ENCODE assay signal across 12 mouse cellular contexts in genomic region chr14:54996793-54997192, GRCm38 (mm10). TPM values are rescaled to one million over a fixed set of nuclear protein-coding genes. Genes with fewer than 3 reads are reported as not detected.
DNase-seq lines count a peak whose midpoint lies in the region; ATAC-seq and TF ChIP-seq lines count a peak whose summit lies in the region.
"Had no signal": no experiment of that assay in that cellular context is flagged by ENCODE, and none has a peak within 500 bp of the region (broad histone marks: within the 10 kb centered on the region; RNA-seq: fewer than 3 reads in every experiment).

No protein-coding gene starts in this region.

- no peaks in the 10 kb centered on the region for H3K79me2 ChIP-seq in heart, adult 2 months (replicated peaks; ENCODE audit: control insufficient read depth, insufficient read depth, low read length)

- WGBS in heart, adult 2 months, result 45% methylated on average over 9 of the region's 9 CpGs
- 47% methylated on average over 9 of the region's 9 CpGs for WGBS in embryonic facial prominence, embryonic 11.5 days
- WGBS in heart, embryonic 13.5 days, result 24% methylated on average over 9 of the region's 9 CpGs
- 45% methylated on average over 9 of the region's 9 CpGs for WGBS in midbrain, embryonic 10.5 days

- H3K9ac ChIP-seq in heart, adult 2 months (ENCODE audit: low read depth, low read length), result 0 out of 2 replicates have a peak overlapping the region, but pooled peaks have one; percentile 30
- H3K9ac ChIP-seq in embryonic facial prominence, embryonic 11.5 days (replicated peaks; ENCODE audit: low read length), result no peak overlapping the region
- peak overlapping the region; percentile 96 for H3K9ac ChIP-seq in heart, embryonic 13.5 days

- H3K4me3 ChIP-seq in heart, adult 2 months, result no peak overlapping the region
- H3K4me3 ChIP-seq in embryonic facial prominence, embryonic 11.5 days (ENCODE audit: low read depth, low read length), result no peak overlapping the region
- H3K4me3 ChIP-seq in heart, embryonic 13.5 days, result peak overlapping the region; percentile 64
- H3K4me3 ChIP-seq in midbrain, embryonic 10.5 days, result no peak overlapping the region

- intact Hi-C loops in heart, adult 2 months (cut with DNase I), result no loop called here
- intact Hi-C loops in heart, postnatal 36 days (cut with DNase I), result no loop called here

- no peaks in the 10 kb centered on the region for H3K27me3 ChIP-seq in heart, adult 2 months (ENCODE audit: control insufficient read depth, insufficient read depth, low read length)
- H3K27me3 ChIP-seq in embryonic facial prominence, embryonic 11.5 days (ENCODE audit: control insufficient read depth, insufficient read depth, low read length), result no peaks in the 10 kb centered on the region
- H3K27me3 ChIP-seq in heart, embryonic 13.5 days (replicated peaks), result peaks cover 49% of the 10 kb centered on the region
- H3K27me3 ChIP-seq in midbrain, embryonic 10.5 days (ENCODE audit: low read depth, poor library complexity, severe bottlenecking), result peaks cover 21% of the 10 kb centered on the region

- no peaks in the 10 kb centered on the region for H3K9me3 ChIP-seq in embryonic facial prominence, embryonic 11.5 days (replicated peaks; ENCODE audit: control insufficient read depth, low read length)
- peaks cover 3% of the 10 kb centered on the region; the same call in 1 of the 2 replicates for H3K9me3 ChIP-seq in heart, embryonic 13.5 days
- peaks cover 3% of the 10 kb centered on the region; the same call in 1 of the 2 replicates for H3K9me3 ChIP-seq in midbrain, embryonic 10.5 days (replicated peaks)

- no peaks in the 10 kb centered on the region; the same call in 1 of the 2 replicates for H3K4me1 ChIP-seq in heart, adult 2 months (ENCODE audit: control insufficient read depth, insufficient read depth, low read length)
- peaks cover 3% of the 10 kb centered on the region for H3K4me1 ChIP-seq in embryonic facial prominence, embryonic 11.5 days (ENCODE audit: control insufficient read depth, insufficient read depth, low read length)
- H3K4me1 ChIP-seq in heart, embryonic 13.5 days, result peaks cover 66% of the 10 kb centered on the region
- H3K4me1 ChIP-seq in midbrain, embryonic 10.5 days, result peaks cover 52% of the 10 kb centered on the region

- H3K36me3 ChIP-seq in heart, adult 2 months (ENCODE audit: control insufficient read depth, insufficient read depth, low read length), result no peaks in the 10 kb centered on the region
- no peaks in the 10 kb centered on the region for H3K36me3 ChIP-seq in embryonic facial prominence, embryonic 11.5 days (replicated peaks; ENCODE audit: control insufficient read depth, insufficient read depth, low read depth, low read length)
- H3K36me3 ChIP-seq in heart, embryonic 13.5 days, result peaks cover 16% of the 10 kb centered on the region
- no peaks in the 10 kb centered on the region for H3K36me3 ChIP-seq in midbrain, embryonic 10.5 days

- DNase-seq in heart, adult 2 months, result no peak
- no peak for DNase-seq in heart, postnatal 36 days
- DNase-seq in embryonic facial prominence, embryonic 11.5 days (ENCODE audit: low spot score), result peak; percentile 23
- peak; percentile 34 for DNase-seq in midbrain, embryonic 10.5 days (ENCODE audit: low spot score)
- DNase-seq: adrenal gland, postnatal 25 days; cerebellum, adult 8-10 months; lung, adult 2 months had no signal

- no peak for TF ChIP-seq CTCF in heart, adult 2 months (IDR thresholded peaks at IDR 0.05)

- TF ChIP-seq EP300 in heart, adult 2 months (IDR thresholded peaks at IDR 0.05; ENCODE audit: insufficient read depth, low read depth, low read length), result peak; percentile 87

- ATAC-seq in embryonic facial prominence, embryonic 11.5 days (replicated peaks; ENCODE audit: insufficient number of reproducible peaks, low FRiP score, low TSS enrichment, low read depth), result peak; percentile 25
- peak; percentile 53 for ATAC-seq in heart, embryonic 13.5 days (ENCODE audit: extremely low read depth, insufficient number of reproducible peaks, low FRiP score, low TSS enrichment)
- ATAC-seq in erythroblast, adult 5-6 weeks (replicated peaks; ENCODE audit: low FRiP score, poor library complexity, severe bottlenecking), result no peak
- ATAC-seq in megakaryocyte progenitor cell, adult 5-6 weeks (replicated peaks; ENCODE audit: poor library complexity), result no peak
- ATAC-seq in cerebellum, adult (ENCODE audit: insufficient number of reproducible peaks, low FRiP score, low TSS enrichment), result no peak

- TF ChIP-seq POLR2A in heart, adult 2 months (IDR thresholded peaks at IDR 0.05; ENCODE audit: insufficient read depth, low read depth, low read length), result peak; percentile 65

- H3K4me2 ChIP-seq in embryonic facial prominence, embryonic 11.5 days (ENCODE audit: low read depth, low read length), result no peak overlapping the region
- H3K4me2 ChIP-seq in heart, embryonic 13.5 days, result peak overlapping the region; percentile 67

- H3K27ac ChIP-seq in heart, adult 2 months, result peak overlapping the region; percentile 75
- H3K27ac ChIP-seq in embryonic facial prominence, embryonic 11.5 days (replicated peaks; ENCODE audit: low read depth, low read length), result peak overlapping the region; percentile 54
- peak overlapping the region; percentile 98 for H3K27ac ChIP-seq in heart, embryonic 13.5 days (replicated peaks)
- peak overlapping the region; percentile 91 for H3K27ac ChIP-seq in midbrain, embryonic 10.5 days (replicated peaks)

RNA-seq across cellular contexts. Expression of gene Myh7, which starts 2.4 kb away (rescaled TPM):
- 1,000 to 10,000 TPM; 1,935 to 2,240 TPM for total RNA-seq in heart, adult 2 months (2021)
- polyA plus RNA-seq in heart, adult 2 months (2012; rRNA removed), result 19.8 and 29.5 TPM in 2 replicates
- total RNA-seq in heart, postnatal 36 days (2021), result 1,000 to 10,000 TPM; 2,242 to 2,437 TPM
- polyA plus RNA-seq in embryonic facial prominence, embryonic 11.5 days (2014; fragmentation: Nextera tagmentation; extraction: Ambion mirVana), result 4.0 and 13.1 TPM in 2 replicates
- 3,662 and 3,747 TPM in 2 replicates for polyA plus RNA-seq in heart, embryonic 13.5 days (2015; fragmentation: Nextera tagmentation; extraction: Ambion mirVana)
- polyA plus RNA-seq in midbrain, embryonic 10.5 days (2016; fragmentation: Nextera tagmentation; extraction: Ambion mirVana), result 0.70 and 0.96 TPM in 2 replicates
- not detected in 2 replicates for total RNA-seq in erythroblast, adult 5-6 weeks (2015; ENCODE audit: low replicate concordance)
- not detected in 2 replicates for total RNA-seq in erythroblast, adult 5-6 weeks (2017; ENCODE audit: low replicate concordance)
- not detected in 2 replicates for total RNA-seq in megakaryocyte progenitor cell, adult 5-6 weeks (2015)
- total RNA-seq in megakaryocyte progenitor cell, adult 5-6 weeks (2017), result not detected in 2 replicates
- total RNA-seq: adrenal gland, postnatal 25 days had no signal

RNA-seq across cellular contexts. Expression of gene Ngdn, which starts 18.5 kb away (rescaled TPM):
- 10 to 100 TPM; 25.9 to 28.9 TPM for total RNA-seq in heart, adult 2 months (2021)
- 10.1 and 19.6 TPM in 2 replicates for polyA plus RNA-seq in heart, adult 2 months (2012; rRNA removed)
- 10 to 100 TPM; 25.6 to 29.3 TPM for total RNA-seq in heart, postnatal 36 days (2021)
- 92.8 and 97.7 TPM in 2 replicates for polyA plus RNA-seq in embryonic facial prominence, embryonic 11.5 days (2014; fragmentation: Nextera tagmentation; extraction: Ambion mirVana)
- 56.8 and 58.2 TPM in 2 replicates for polyA plus RNA-seq in heart, embryonic 13.5 days (2015; fragmentation: Nextera tagmentation; extraction: Ambion mirVana)
- 89.3 and 91.6 TPM in 2 replicates for polyA plus RNA-seq in midbrain, embryonic 10.5 days (2016; fragmentation: Nextera tagmentation; extraction: Ambion mirVana)
- total RNA-seq in erythroblast, adult 5-6 weeks (2015; ENCODE audit: low replicate concordance), result 16.3 and 20.6 TPM in 2 replicates
- total RNA-seq in erythroblast, adult 5-6 weeks (2017; ENCODE audit: low replicate concordance), result 6.0 and 11.4 TPM in 2 replicates
- 57.0 and 72.1 TPM in 2 replicates for total RNA-seq in megakaryocyte progenitor cell, adult 5-6 weeks (2015)
- 58.4 and 63.3 TPM in 2 replicates for total RNA-seq in megakaryocyte progenitor cell, adult 5-6 weeks (2017)

RNA-seq across cellular contexts. Expression of gene Gm17428, which starts 20.1 kb away (rescaled TPM):
- not detected for total RNA-seq in heart, adult 2 months (2021)
- polyA plus RNA-seq in heart, adult 2 months (2012; rRNA removed), result not detected in 2 replicates
- total RNA-seq in heart, postnatal 36 days (2021), result not detected
- not detected in 2 replicates for polyA plus RNA-seq in embryonic facial prominence, embryonic 11.5 days (2014; fragmentation: Nextera tagmentation; extraction: Ambion mirVana)
- polyA plus RNA-seq in heart, embryonic 13.5 days (2015; fragmentation: Nextera tagmentation; extraction: Ambion mirVana), result not detected in 2 replicates
- polyA plus RNA-seq in midbrain, embryonic 10.5 days (2016; fragmentation: Nextera tagmentation; extraction: Ambion mirVana), result not detected in 2 replicates
- not detected in 2 replicates for total RNA-seq in erythroblast, adult 5-6 weeks (2015; ENCODE audit: low replicate concordance)
- not detected in 2 replicates for total RNA-seq in erythroblast, adult 5-6 weeks (2017; ENCODE audit: low replicate concordance)
- total RNA-seq in megakaryocyte progenitor cell, adult 5-6 weeks (2015), result not detected in 2 replicates
- not detected in 2 replicates for total RNA-seq in megakaryocyte progenitor cell, adult 5-6 weeks (2017)
- total RNA-seq: adrenal gland, postnatal 25 days; layer of hippocampus, postnatal 25 days had no signal
- polyA plus RNA-seq: lung, adult 2 months had no signal

RNA-seq across cellular contexts. Expression of gene Myh6, which starts 30.1 kb away (rescaled TPM):
- total RNA-seq in heart, adult 2 months (2021), result over 10,000 TPM; 19,033 to 21,149 TPM
- polyA plus RNA-seq in heart, adult 2 months (2012; rRNA removed), result 6,249 and 7,266 TPM in 2 replicates
- total RNA-seq in heart, postnatal 36 days (2021), result over 10,000 TPM; 23,066 to 24,862 TPM
- polyA plus RNA-seq in embryonic facial prominence, embryonic 11.5 days (2014; fragmentation: Nextera tagmentation; extraction: Ambion mirVana), result 0.91 and 9.2 TPM in 2 replicates
- polyA plus RNA-seq in heart, embryonic 13.5 days (2015; fragmentation: Nextera tagmentation; extraction: Ambion mirVana), result 1,796 and 1,858 TPM in 2 replicates
- 0.40 and 0.68 TPM in 2 replicates for polyA plus RNA-seq in midbrain, embryonic 10.5 days (2016; fragmentation: Nextera tagmentation; extraction: Ambion mirVana)
- not detected in 2 replicates for total RNA-seq in erythroblast, adult 5-6 weeks (2015; ENCODE audit: low replicate concordance)
- total RNA-seq in erythroblast, adult 5-6 weeks (2017; ENCODE audit: low replicate concordance), result not detected in 2 replicates
- total RNA-seq in megakaryocyte progenitor cell, adult 5-6 weeks (2015), result not detected in 2 replicates
- not detected in 2 replicates for total RNA-seq in megakaryocyte progenitor cell, adult 5-6 weeks (2017)
- total RNA-seq: adrenal gland, postnatal 25 days had no signal

Comparison
In these comparisons a context has a peak if more than half of its experiments do, and no peak if none do; other contexts are left out.
1. DNase-seq: peak in embryonic facial prominence, embryonic 11.5 days (single experiment) and midbrain, embryonic 10.5 days (single experiment); none in heart, adult 2 months (0 of 2) and heart, postnatal 36 days (0 of 2).
2. ATAC-seq: peak in embryonic facial prominence, embryonic 11.5 days (single experiment) and heart, embryonic 13.5 days (single experiment); none in erythroblast, adult 5-6 weeks (single experiment), megakaryocyte progenitor cell, adult 5-6 weeks (single experiment) and cerebellum, adult (single experiment).
3. RNA of gene Myh7, which starts 2.4 kb away (total RNA-seq): 2,242 to 2,437 TPM in heart, postnatal 36 days and 1,935 to 2,240 TPM in heart, adult 2 months; not detected in erythroblast, adult 5-6 weeks and not detected in megakaryocyte progenitor cell, adult 5-6 weeks; every median in the first group is over 1,000 times any median in the second.
4. Peak in every context shown above with its lines, with median percentiles within 50 percentile points of each other: H3K27ac ChIP-seq.